In the genomic region with DNA sequence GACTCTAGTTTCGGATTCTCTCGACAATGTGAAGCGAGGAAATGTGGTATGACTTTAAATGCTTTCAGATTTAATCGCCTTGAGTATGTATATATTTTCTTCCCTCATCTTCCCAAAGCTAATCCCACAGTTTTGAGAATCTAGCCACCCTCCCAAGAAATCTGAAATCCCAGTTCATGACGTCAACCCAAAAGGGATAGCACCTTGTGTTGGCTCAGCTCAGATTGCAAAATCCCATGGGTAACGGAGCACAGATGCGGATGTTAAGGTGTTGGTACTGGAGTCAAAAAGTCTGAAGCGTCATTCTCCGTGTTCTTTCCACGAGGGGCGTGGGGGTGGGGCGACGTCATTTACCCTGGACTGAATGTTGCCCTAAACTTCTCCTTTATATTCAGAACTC, we compare ENCODE assay signal across 9 mouse cellular contexts. TPM values are rescaled to one million over a fixed set of nuclear protein-coding genes. Genes with fewer than 3 reads are reported as not detected.
DNase-seq lines count a peak whose midpoint lies in the region; ATAC-seq and TF ChIP-seq lines count a peak whose summit lies in the region.
"Had no signal": no experiment of that assay in that cellular context is flagged by ENCODE, and none has a peak within 500 bp of the region (broad histone marks: within the 10 kb centered on the region; RNA-seq: fewer than 3 reads in every experiment).

No protein-coding gene starts in this region.

- no peak overlapping the region; the same call in 1 of the 2 replicates for H3K27ac ChIP-seq in heart, adult 2 months
- no peak overlapping the region for H3K27ac ChIP-seq in lung, embryonic 16.5 days (ENCODE audit: low read length)
- H3K27ac ChIP-seq in liver, embryonic 15.5 days (replicated peaks), result no peak overlapping the region
- H3K27ac ChIP-seq in stomach, postnatal 0 days (replicated peaks), result no peak overlapping the region
- H3K27ac ChIP-seq: macrophage had no signal

- ATAC-seq in lung, embryonic 16.5 days (ENCODE audit: low read depth), result no peak
- no peak for ATAC-seq in liver, embryonic 15.5 days (ENCODE audit: insufficient read depth)
- no peak for ATAC-seq in stomach, postnatal 0 days (ENCODE audit: low FRiP score, low TSS enrichment)

- no peak for TF ChIP-seq CTCF in heart, adult 2 months (IDR thresholded peaks at IDR 0.05)
- no peak for TF ChIP-seq CTCF in stomach, postnatal 0 days (IDR thresholded peaks at IDR 0.05; ENCODE audit: low read depth)

- H3K9me3 ChIP-seq in lung, embryonic 16.5 days (ENCODE audit: control insufficient read depth, low read length), result no peaks in the 10 kb centered on the region
- no peaks in the 10 kb centered on the region for H3K9me3 ChIP-seq in liver, embryonic 15.5 days (replicated peaks)
- H3K9me3 ChIP-seq in stomach, postnatal 0 days (ENCODE audit: control insufficient read depth, low read length), result no peaks in the 10 kb centered on the region

- DNase-seq in heart, adult 2 months, result no peak
- no peak for DNase-seq in heart, postnatal 4 days
- no peak for DNase-seq in lung, adult 18-20 months
- no peak for DNase-seq in stomach, postnatal 0 days (ENCODE audit: low spot score)
- DNase-seq in thymus, postnatal 0 days (ENCODE audit: low spot score), result no peak
- no peak for DNase-seq in kidney, postnatal 25 days

- no peaks in the 10 kb centered on the region for H3K36me3 ChIP-seq in heart, adult 2 months (ENCODE audit: control insufficient read depth, insufficient read depth, low read length)
- H3K36me3 ChIP-seq in lung, embryonic 16.5 days (ENCODE audit: control insufficient read depth, insufficient read depth, low read length), result no peaks in the 10 kb centered on the region
- no peaks in the 10 kb centered on the region for H3K36me3 ChIP-seq in liver, embryonic 15.5 days (replicated peaks)
- no peaks in the 10 kb centered on the region for H3K36me3 ChIP-seq in stomach, postnatal 0 days (ENCODE audit: control insufficient read depth, insufficient read depth, low read length)

- no peak for TF ChIP-seq POLR2A in heart, adult 2 months (IDR thresholded peaks at IDR 0.05; ENCODE audit: insufficient read depth, low read depth, low read length)

- peak overlapping the region; percentile 98 for H3K4me2 ChIP-seq in lung, embryonic 16.5 days (ENCODE audit: low read depth, low read length)
- peak overlapping the region; percentile 66; the same call in 1 of the 2 replicates for H3K4me2 ChIP-seq in liver, embryonic 15.5 days
- H3K4me2 ChIP-seq in stomach, postnatal 0 days (replicated peaks; ENCODE audit: low read depth), result peak overlapping the region; percentile 90

- no peaks in the 10 kb centered on the region; the same call in 1 of the 2 replicates for H3K27me3 ChIP-seq in heart, adult 2 months (ENCODE audit: control insufficient read depth, insufficient read depth, low read length)
- peaks cover 38% of the 10 kb centered on the region for H3K27me3 ChIP-seq in lung, embryonic 16.5 days (ENCODE audit: control insufficient read depth, insufficient read depth, low read depth, low read length)
- H3K27me3 ChIP-seq in liver, embryonic 15.5 days, result peaks cover 84% of the 10 kb centered on the region
- H3K27me3 ChIP-seq in stomach, postnatal 0 days (ENCODE audit: control insufficient read depth, insufficient read depth, low read length), result 0 out of 2 replicates have a peak, but pooled peaks cover 6% of the 10 kb centered on the region

- peak overlapping the region; percentile 56 for H3K4me3 ChIP-seq in heart, adult 2 months
- H3K4me3 ChIP-seq in lung, embryonic 16.5 days (ENCODE audit: low read length), result peak overlapping the region; percentile 58
- H3K4me3 ChIP-seq in liver, embryonic 15.5 days (replicated peaks), result no peak overlapping the region
- peak overlapping the region; percentile 50; the same call in 1 of the 2 replicates for H3K4me3 ChIP-seq in stomach, postnatal 0 days (ENCODE audit: low read depth, low read length)

- intact Hi-C loops in heart, adult 2 months (cut with DNase I), result loop anchor here (5.0 kb wide), 2 partner anchors 119 to 154 kb away; no protein-coding TSS in a partner anchor

- no peak overlapping the region for H3K9ac ChIP-seq in heart, adult 2 months (ENCODE audit: low read depth, low read length)
- peak overlapping the region; percentile 70; the same call in 1 of the 2 replicates for H3K9ac ChIP-seq in lung, embryonic 16.5 days (ENCODE audit: low read length)
- no peak overlapping the region for H3K9ac ChIP-seq in liver, embryonic 15.5 days
- H3K9ac ChIP-seq in stomach, postnatal 0 days (ENCODE audit: low read length), result no peak overlapping the region

- 38% methylated on average over 13 of the region's 13 CpGs for WGBS in heart, adult 2 months
- WGBS in lung, embryonic 16.5 days, result 25% methylated on average over 13 of the region's 13 CpGs
- WGBS in liver, embryonic 15.5 days (ENCODE audit: insufficient replicate concordance), result 20% methylated on average over 13 of the region's 13 CpGs
- 33% methylated on average over 13 of the region's 13 CpGs for WGBS in stomach, postnatal 0 days

- peaks cover 1% of the 10 kb centered on the region for H3K4me1 ChIP-seq in heart, adult 2 months (ENCODE audit: control insufficient read depth, insufficient read depth, low read length)
- peaks cover 20% of the 10 kb centered on the region for H3K4me1 ChIP-seq in lung, embryonic 16.5 days (replicated peaks; ENCODE audit: control insufficient read depth, insufficient read depth, low read length)
- peaks cover 17% of the 10 kb centered on the region for H3K4me1 ChIP-seq in liver, embryonic 15.5 days (replicated peaks)
- peaks cover 8% of the 10 kb centered on the region for H3K4me1 ChIP-seq in stomach, postnatal 0 days (replicated peaks; ENCODE audit: control insufficient read depth, insufficient read depth)

- TF ChIP-seq EP300 in heart, adult 2 months (IDR thresholded peaks at IDR 0.05; ENCODE audit: insufficient read depth, low read depth, low read length), result no peak
- TF ChIP-seq EP300 in stomach, postnatal 0 days (optimal IDR thresholded peaks at IDR 0.05), result no peak

- H3K79me2 ChIP-seq in heart, adult 2 months (replicated peaks; ENCODE audit: control insufficient read depth, insufficient read depth, low read length), result no peaks in the 10 kb centered on the region

RNA-seq across cellular contexts. Expression of gene Adrb1, which starts 1.1 kb away (rescaled TPM):
- total RNA-seq in heart, adult 2 months (2021), result 10 to 100 TPM; 18.0 to 28.4 TPM
- polyA plus RNA-seq in heart, adult 2 months (2012; rRNA removed), result 18.3 and 20.5 TPM in 2 replicates
- 10 to 100 TPM; 30.3 to 33.8 TPM for total RNA-seq in heart, postnatal 4 days (2021)
- 1.1 and 1.3 TPM in 2 replicates for polyA plus RNA-seq in lung, embryonic 16.5 days (2015; fragmentation: Nextera tagmentation; extraction: Ambion mirVana)
- 0.25 and 0.38 TPM in 2 replicates for polyA plus RNA-seq in liver, embryonic 15.5 days (2015; fragmentation: Nextera tagmentation; extraction: Ambion mirVana)
- polyA plus RNA-seq in stomach, postnatal 0 days (2015; fragmentation: Nextera tagmentation; extraction: Ambion mirVana), result 0.45 and 0.59 TPM in 2 replicates
- polyA plus RNA-seq in thymus, postnatal 0 days (2015; fragmentation: Nextera tagmentation; extraction: Ambion mirVana), result 0.68 and 1.1 TPM in 2 replicates
